Mouse (Mus musculus) ovary, adult 18-20 months (tissue): ENCODE data around the gene Pdgfa.

ENCODE experiments used
- DNase-seq: peaks from one replicate; pipeline ENCODE4 v3.0.0; 2022; ENCODE audit warnings: low spot score, mixed read lengths

Gene Pdgfa

GRCm38 (mm10) chr5:138953986-138954385 is 43.2 kb downstream of the Pdgfa start:
- DNase-seq = no peak

GRCm38 (mm10) chr5:138952969-138953368 is 44.2 kb downstream of the Pdgfa start:
- DNase-seq = no peak

GRCm38 (mm10) chr5:138951305-138951704 is 45.9 kb downstream of the Pdgfa start:
- no peak for DNase-seq

GRCm38 (mm10) chr5:138949165-138949564 is 48.0 kb downstream of the Pdgfa start:
- DNase-seq = no peak

- DNase-seq = no peak
Measured at GRCm38 (mm10) chr5:138948031-138948980, 48.9 kb downstream of the Pdgfa start.

- DNase-seq = no peak
Measured at GRCm38 (mm10) chr5:138947487-138947886, 49.7 kb downstream of the Pdgfa start.

- no peak for DNase-seq
Measured at GRCm38 (mm10) chr5:138946931-138947330, 50.2 kb downstream of the Pdgfa start.

- no peak for DNase-seq
Measured at GRCm38 (mm10) chr5:138945011-138945410, 52.2 kb downstream of the Pdgfa start.

- DNase-seq = no peak
Measured at GRCm38 (mm10) chr5:138944551-138944950, 52.6 kb downstream of the Pdgfa start.

- DNase-seq = no peak
Measured at GRCm38 (mm10) chr5:138941842-138942241, 55.3 kb downstream of the Pdgfa start.

- DNase-seq = no peak
Measured at GRCm38 (mm10) chr5:138940576-138940975, 56.6 kb downstream of the Pdgfa start.

- DNase-seq = no peak
Measured at GRCm38 (mm10) chr5:138938572-138939163, 58.5 kb downstream of the Pdgfa start.

- DNase-seq = no peak
Measured at GRCm38 (mm10) chr5:138936399-138937089, 60.6 kb downstream of the Pdgfa start.

- DNase-seq = no peak
Measured at GRCm38 (mm10) chr5:138934540-138934939, 62.6 kb downstream of the Pdgfa start.

- DNase-seq = no peak
Measured at GRCm38 (mm10) chr5:138932460-138933432, 64.4 kb downstream of the Pdgfa start.

- DNase-seq = no peak
Measured at GRCm38 (mm10) chr5:138931836-138932235, 65.3 kb downstream of the Pdgfa start.

GRCm38 (mm10) chr5:138929879-138930507 is 67.2 kb downstream of the Pdgfa start:
- no peak for DNase-seq
